Mouse (Mus musculus) C2C12 (cell line): ENCODE data around the gene Gm9. TPM values are rescaled to one million over a fixed set of nuclear protein-coding genes. Genes with fewer than 3 reads are reported as not detected.
"Not testable (repeated sequence)": the region's sequence is repeated elsewhere in the genome, so short reads cannot be mapped to it uniquely, and the experiment has no call there.

Experiments
- H3K27me3 ChIP-seq: one replicate; pipeline ENCODE4 v1.6.1; 2011; ENCODE audit not compliant: control insufficient read depth, insufficient read depth, insufficient read length
- H3K36me3 ChIP-seq: one replicate; pipeline ENCODE4 v1.6.1; 2011; ENCODE audit not compliant: control insufficient read depth, insufficient read depth
- H3K4me3 ChIP-seq: one replicate; pipeline ENCODE4 v1.5.1; 2011; ENCODE audit warnings: mild to moderate bottlenecking, control low read depth; ENCODE audit not compliant: poor library complexity, insufficient read depth, severe bottlenecking
- H3K79me2 ChIP-seq: one replicate; pipeline ENCODE4 v1.6.1; 2011; ENCODE audit not compliant: control insufficient read depth, insufficient read depth
- H3K79me3 ChIP-seq: one replicate; pipeline ENCODE4 v1.6.1; 2011; ENCODE audit warnings: low read depth, control low read depth
- H3ac ChIP-seq: one replicate; pipeline ENCODE3; 2011; ENCODE audit warnings: low read depth; ENCODE audit not compliant: control insufficient read depth, insufficient read length
- CEBPB ChIP-seq: IDR thresholded peaks from one replicate; pipeline ENCODE4 v1.6.1; 2011; ENCODE audit warnings: low read depth, mild to moderate bottlenecking, control low read depth, moderate library complexity
- CTCF ChIP-seq: IDR thresholded peaks from one replicate; pipeline ENCODE4 v1.5.1; 2011; ENCODE audit not compliant: control insufficient read depth, insufficient read depth, insufficient read length
- FOSL1 ChIP-seq: IDR thresholded peaks from one replicate; pipeline ENCODE4 v1.8.0; 2011; ENCODE audit warnings: mild to moderate bottlenecking, low read length; ENCODE audit not compliant: poor library complexity, insufficient read depth, severe bottlenecking
- MAX ChIP-seq: IDR thresholded peaks from one replicate; pipeline ENCODE4 v1.6.1; 2011; ENCODE audit warnings: mild to moderate bottlenecking, control low read depth
- MYOD1 ChIP-seq: IDR thresholded peaks from one replicate; pipeline ENCODE4 v1.6.1; 2011; ENCODE audit warnings: low read depth; ENCODE audit not compliant: control insufficient read depth, insufficient read length
- MYOG ChIP-seq: IDR thresholded peaks from one replicate; pipeline ENCODE4 v1.6.1; 2011; ENCODE audit not compliant: control insufficient read depth, insufficient read length; ENCODE audit errors: extremely low read depth
- USF1 ChIP-seq: IDR thresholded peaks from one replicate; pipeline ENCODE4 v1.6.1; 2011; ENCODE audit warnings: low read depth, mild to moderate bottlenecking, control low read depth, moderate library complexity
- long read RNA-seq, 2 experiments: library from polyadenylated mRNA; unstranded; transcript quantifications; one replicate each; pipeline ENCODE4 v2.0.0; 2019 to 2020
- polyA plus RNA-seq: library from polyadenylated mRNA; unstranded; fragments of >200 nt; fragmentation: generic; extraction: Trizol; gene quantifications from one replicate; pipeline ENCODE4 v1.2.1, GENCODE M21; 2012; ENCODE audit warnings: missing spikeins

Gm9 gene
- not detected for polyA plus RNA-seq
- long read RNA-seq, experiment 1 = 0 reads
- long read RNA-seq, experiment 2 = 0 reads

DNA sequence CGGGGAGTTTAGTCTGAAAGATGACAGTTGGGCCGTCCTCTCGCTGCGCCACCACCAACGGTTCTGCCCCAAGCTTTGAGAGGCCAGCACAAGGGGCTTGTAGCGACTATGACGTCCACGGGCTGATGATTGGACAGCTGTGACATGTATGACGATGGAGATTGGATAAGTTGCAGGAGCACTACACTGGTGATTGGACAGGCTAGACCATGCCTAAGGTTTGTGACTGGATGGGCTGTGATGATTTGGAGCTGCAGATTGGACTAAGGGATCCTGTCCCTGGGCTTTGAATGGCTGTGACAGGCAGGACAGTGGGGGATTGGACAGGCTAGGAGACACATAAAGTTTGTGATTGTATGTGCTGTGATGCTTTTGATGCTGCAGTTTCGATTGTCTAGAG lies at the start of gene Gm9:
Gene Gm9, minus strand, starts transcription at position 101 of the 400 bp plus-strand sequence.
- no peaks in the 10 kb centered on the region for H3K36me3 ChIP-seq
- H3K4me3 ChIP-seq = no peak within 1 kb of the TSS
- no peak within 1 kb of the TSS for H3ac ChIP-seq
- no peaks in the 10 kb centered on the region for H3K79me3 ChIP-seq
- TF ChIP-seq MYOD1 (no peak), CEBPB (no peak), MAX (no peak), USF1 (no peak)
- H3K27me3 ChIP-seq = peaks cover 4% of the 10 kb centered on the region
- no peaks in the 10 kb centered on the region for H3K79me2 ChIP-seq

DNA sequence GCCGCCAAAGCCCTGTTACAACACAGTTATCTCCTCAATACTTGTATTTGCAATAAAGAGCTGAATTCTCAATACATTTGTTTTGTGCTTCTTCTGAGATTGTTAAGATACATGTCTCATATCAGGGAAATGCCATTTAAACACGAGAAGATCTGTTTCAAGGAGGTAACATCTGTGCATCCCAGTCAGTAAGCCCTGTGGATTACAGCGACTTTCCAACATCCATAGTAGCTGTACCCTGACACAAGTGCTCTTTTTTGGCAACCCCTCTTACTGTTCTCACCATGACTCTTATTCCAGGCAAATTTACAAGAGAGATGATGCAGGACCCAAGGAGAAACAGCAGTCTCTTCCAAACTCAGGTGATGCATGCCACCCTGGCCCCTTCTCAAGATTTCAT lies 38.8 kb upstream of the Gm9 start, which contains the start of gene Rhox3a:
Gene Rhox3a, plus strand, starts transcription at position 301 of the 400 bp plus-strand sequence.
- not testable (repeated sequence) for H3K27me3 ChIP-seq, H3ac ChIP-seq, H3K79me2 ChIP-seq, H3K79me3 ChIP-seq, H3K36me3 ChIP-seq, H3K4me3 ChIP-seq

DNA sequence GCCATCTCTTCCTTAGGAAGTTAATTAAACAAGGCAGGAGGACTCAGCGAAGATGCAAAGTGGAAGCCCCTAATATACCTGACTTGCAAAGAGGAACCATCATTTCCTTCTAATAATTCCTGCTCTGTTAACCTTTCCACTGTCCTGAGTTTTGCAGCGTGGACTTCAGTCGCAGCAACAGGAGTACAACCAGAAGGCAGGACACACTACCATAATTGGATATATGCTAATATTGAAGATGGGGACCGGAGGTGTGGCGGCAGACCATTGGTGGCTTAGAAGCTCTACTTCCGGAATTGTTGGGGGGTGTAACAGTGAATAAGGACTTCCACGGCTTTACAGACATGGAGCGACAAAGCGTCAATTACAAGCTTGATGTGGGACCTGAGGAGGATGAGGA lies 33.8 kb upstream of the Gm9 start, which contains the start of gene Rhox2a:
Gene Rhox2a, plus strand, starts transcription at position 301 of the 400 bp plus-strand sequence.
- not testable (repeated sequence) for H3K27me3 ChIP-seq, H3K79me2 ChIP-seq, H3K79me3 ChIP-seq, H3K4me3 ChIP-seq, H3K36me3 ChIP-seq, H3ac ChIP-seq

DNA sequence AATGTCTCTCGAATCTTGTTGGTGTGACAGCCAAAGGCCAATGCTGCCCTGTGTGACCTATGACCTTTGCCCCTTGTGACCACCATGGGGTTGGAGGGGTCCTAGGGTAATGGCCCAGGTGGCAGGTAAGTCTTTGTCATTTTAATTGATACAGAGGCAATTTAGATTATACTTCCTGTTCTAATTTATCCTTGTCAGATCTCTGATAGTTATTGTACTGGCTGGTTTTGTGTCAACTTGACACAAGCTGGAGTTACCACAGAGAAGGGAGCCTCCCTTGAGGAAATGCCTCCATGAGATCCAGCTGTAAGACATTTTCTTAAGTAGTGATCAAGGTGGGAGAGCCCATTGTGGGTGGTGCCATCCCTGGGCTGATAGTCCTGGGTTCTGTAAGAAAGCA lies 11.3 kb upstream of the Gm9 start, which contains the start of gene Rhox1:
Gene Rhox1, minus strand, starts transcription at position 101 of the 400 bp plus-strand sequence.
- H3K27me3 ChIP-seq, H3K4me3 ChIP-seq, H3ac ChIP-seq, H3K79me3 ChIP-seq, H3K79me2 ChIP-seq, H3K36me3 ChIP-seq: not testable (repeated sequence)

DNA sequence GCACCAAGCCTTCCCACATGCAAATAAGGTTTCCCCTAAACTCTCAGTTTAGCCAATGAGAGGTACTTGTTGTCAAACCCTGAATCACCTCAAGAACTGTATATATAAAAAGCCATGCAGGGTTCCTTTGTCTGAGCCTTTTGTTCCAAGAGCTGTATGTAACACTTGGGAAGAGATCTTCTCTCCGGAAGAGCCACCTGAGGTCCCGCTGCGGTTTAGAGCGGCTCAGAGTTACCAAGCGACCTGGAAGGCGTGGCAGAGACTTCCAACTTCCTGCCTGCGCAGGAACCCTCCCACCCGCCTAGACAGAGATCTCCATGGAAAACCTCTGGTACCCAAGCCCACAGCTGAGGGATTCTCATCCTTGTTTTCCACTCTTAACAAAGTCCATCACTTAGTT lies 12.2 kb downstream of the Gm9 start:
- H3ac ChIP-seq = no peak overlapping the region
- H3K79me2 ChIP-seq = no peaks in the 10 kb centered on the region
- H3K27me3 ChIP-seq = no peaks in the 10 kb centered on the region
- H3K36me3 ChIP-seq = no peaks in the 10 kb centered on the region
- H3K4me3 ChIP-seq = no peak overlapping the region
- H3K79me3 ChIP-seq = no peaks in the 10 kb centered on the region
- TF ChIP-seq USF1 (no peak), MAX (no peak), MYOG (no peak), FOSL1 (no peak), CTCF (no peak), MYOD1 (no peak), CEBPB (no peak)

DNA sequence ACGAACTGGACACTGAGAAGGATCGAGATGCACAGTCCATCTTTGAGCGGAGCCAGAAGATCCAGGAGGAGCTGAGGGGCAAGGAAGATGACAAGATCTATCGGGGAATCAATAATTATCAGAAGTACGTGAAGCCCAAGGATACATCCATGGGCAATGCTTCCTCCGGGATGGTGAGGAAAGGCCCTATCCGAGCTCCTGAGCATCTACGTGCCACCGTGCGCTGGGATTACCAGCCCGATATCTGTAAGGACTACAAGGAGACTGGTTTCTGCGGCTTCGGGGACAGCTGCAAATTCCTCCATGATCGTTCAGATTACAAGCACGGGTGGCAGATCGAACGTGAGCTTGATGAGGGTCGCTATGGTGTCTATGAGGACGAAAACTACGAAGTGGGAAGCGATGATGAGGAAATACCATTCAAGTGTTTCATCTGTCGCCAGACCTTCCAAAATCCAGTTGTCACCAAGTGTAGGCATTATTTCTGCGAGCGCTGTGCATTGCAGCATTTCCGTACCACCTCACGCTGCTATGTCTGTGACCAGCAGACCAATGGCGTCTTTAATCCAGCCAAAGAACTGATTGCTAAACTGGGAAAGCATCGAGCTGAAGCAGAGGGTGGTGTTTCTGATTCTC lies 19.0 kb downstream of the Gm9 start:
- no peaks in the 10 kb centered on the region for H3K36me3 ChIP-seq

More for the DNA sequence above, 19.0 kb downstream of the Gm9 start:
- no peaks in the 10 kb centered on the region for H3K27me3 ChIP-seq
- H3K79me3 ChIP-seq = no peaks in the 10 kb centered on the region
- H3K79me2 ChIP-seq = no peaks in the 10 kb centered on the region
- TF ChIP-seq MAX = no peak
- TF ChIP-seq FOSL1 = no peak
- no peak for TF ChIP-seq MYOG
- H3K4me3 ChIP-seq = peak overlapping the region; percentile 37
- peak overlapping the region; percentile 60 for H3ac ChIP-seq
